Mouse (Mus musculus): ENCODE data around the gene Mylk. TPM values are rescaled to one million over a fixed set of nuclear protein-coding genes. Genes with fewer than 3 reads are reported as not detected.

The Mylk gene
- polyA plus RNA-seq, 1 experiment, result 6.3 TPM

DNA sequence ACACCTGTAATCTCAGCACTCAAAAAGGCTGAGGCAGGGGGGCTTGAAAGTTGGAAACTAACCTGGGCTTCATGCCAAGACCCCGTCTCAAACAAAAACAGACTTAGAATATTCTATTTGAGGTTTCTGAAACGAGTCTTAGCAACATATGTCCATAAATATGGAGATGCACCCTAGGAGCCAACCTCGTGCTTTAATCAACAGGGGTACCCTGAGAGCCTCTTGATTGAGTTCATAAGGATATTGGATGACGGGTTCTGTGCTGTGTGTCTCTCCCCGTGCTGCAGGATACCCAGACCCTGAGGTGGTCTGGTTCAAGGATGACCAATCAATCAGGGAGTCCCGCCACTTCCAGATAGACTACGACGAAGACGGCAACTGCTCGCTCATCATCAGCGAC lies 255.0 kb downstream of the Mylk start:
- no peak for TF ChIP-seq POLR2A (IDR thresholded peaks at IDR 0.05; ENCODE audit: borderline replicate concordance, insufficient read depth, low read length)
- TF ChIP-seq CTCF (IDR thresholded peaks at IDR 0.05; ENCODE audit: borderline replicate concordance, insufficient read depth, low read depth, low read length), result no peak
- Histone ChIP-seq H3K4me3 (replicated peaks; ENCODE audit: insufficient read depth, low read depth, low read length) (no peak overlapping the region), H3K4me1 (ENCODE audit: control insufficient read depth, insufficient read depth, low read length) (no peaks in the 10 kb centered on the region; the same call in 1 of the 2 replicates), H3K27ac (ENCODE audit: insufficient read depth, low read length) (no peak overlapping the region), H3K27me3 (ENCODE audit: control insufficient read depth, insufficient read depth, low read length) (no peaks in the 10 kb centered on the region)
- DNase-seq, result no peak
- WGBS, result 39% methylated on average over 11 of the region's 11 CpGs

DNA sequence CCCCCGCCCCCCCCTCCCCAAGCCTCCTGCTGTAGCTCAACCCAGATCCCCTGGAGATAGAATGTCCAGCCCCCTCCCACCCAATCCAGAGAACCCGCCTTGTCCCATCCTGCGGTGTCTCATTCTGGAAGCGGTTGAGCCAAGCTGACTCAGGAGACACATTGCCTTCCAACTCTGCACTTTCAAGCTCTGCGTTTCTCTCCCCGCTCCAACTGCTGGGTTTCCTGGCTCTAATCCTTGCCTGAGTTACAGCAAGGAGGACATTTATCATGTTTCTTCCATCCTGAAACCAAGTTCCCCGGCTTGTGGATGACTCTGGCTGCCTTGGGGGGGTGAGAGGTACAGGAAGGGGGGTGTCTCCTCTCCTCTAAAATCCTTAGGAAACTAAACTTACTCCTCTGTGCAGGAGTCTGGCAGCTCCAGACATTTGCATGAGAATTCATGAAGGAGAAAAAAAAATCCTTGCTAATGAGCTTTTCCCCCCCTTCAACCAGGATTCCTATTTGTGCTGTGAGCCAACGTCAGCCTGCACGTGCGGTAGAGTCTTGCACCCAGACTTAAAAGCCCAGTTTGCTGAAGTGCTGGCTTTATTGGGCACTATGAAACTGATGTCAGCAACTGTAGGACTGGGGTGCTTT lies 256.0 kb downstream of the Mylk start:
- no peak overlapping the region for H3K4me3 ChIP-seq (replicated peaks; ENCODE audit: insufficient read depth, low read depth, low read length)
- no peak for DNase-seq
- no peak for TF ChIP-seq POLR2A (IDR thresholded peaks at IDR 0.05; ENCODE audit: borderline replicate concordance, insufficient read depth, low read length)
- 4% methylated on average over 10 of the region's 10 CpGs for WGBS
- H3K27me3 ChIP-seq (ENCODE audit: control insufficient read depth, insufficient read depth, low read length), result no peaks in the 10 kb centered on the region
- H3K27ac ChIP-seq (ENCODE audit: insufficient read depth, low read length), result no peak overlapping the region
- H3K4me1 ChIP-seq (ENCODE audit: control insufficient read depth, insufficient read depth, low read length), result no peaks in the 10 kb centered on the region; the same call in 1 of the 2 replicates

DNA sequence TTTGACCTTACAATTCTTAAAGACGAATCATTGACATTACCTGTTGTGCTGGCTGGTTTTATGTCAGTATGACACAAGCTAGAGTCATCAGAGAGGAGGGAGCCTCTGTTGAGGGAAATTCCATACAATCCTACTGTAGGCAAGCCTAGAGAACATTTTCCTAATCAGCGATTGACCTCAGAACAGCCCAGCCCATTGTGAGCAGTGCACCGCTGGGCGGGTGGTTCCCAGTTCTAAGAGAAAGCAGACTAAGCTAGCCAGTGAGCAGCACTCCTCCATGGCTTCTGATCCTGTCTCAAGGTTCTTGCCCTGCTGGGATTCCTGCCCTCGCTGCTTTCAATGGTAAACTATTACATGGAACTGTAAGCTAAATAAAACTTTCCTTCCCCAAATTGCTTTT lies 259.3 kb downstream of the Mylk start:
- WGBS, result 77% methylated on average over 5 of the region's 5 CpGs
- Histone ChIP-seq H3K4me1 (ENCODE audit: control insufficient read depth, insufficient read depth, low read length) (no peaks in the 10 kb centered on the region; the same call in 1 of the 2 replicates), H3K4me3 (replicated peaks; ENCODE audit: insufficient read depth, low read depth, low read length) (no peak overlapping the region), H3K27me3 (ENCODE audit: control insufficient read depth, insufficient read depth, low read length) (no peaks in the 10 kb centered on the region), H3K27ac (ENCODE audit: insufficient read depth, low read length) (no peak overlapping the region)
- TF ChIP-seq CTCF (IDR thresholded peaks at IDR 0.05; ENCODE audit: borderline replicate concordance, insufficient read depth, low read depth, low read length), result no peak
- TF ChIP-seq POLR2A (IDR thresholded peaks at IDR 0.05; ENCODE audit: borderline replicate concordance, insufficient read depth, low read length), result no peak
- no peak for DNase-seq

DNA sequence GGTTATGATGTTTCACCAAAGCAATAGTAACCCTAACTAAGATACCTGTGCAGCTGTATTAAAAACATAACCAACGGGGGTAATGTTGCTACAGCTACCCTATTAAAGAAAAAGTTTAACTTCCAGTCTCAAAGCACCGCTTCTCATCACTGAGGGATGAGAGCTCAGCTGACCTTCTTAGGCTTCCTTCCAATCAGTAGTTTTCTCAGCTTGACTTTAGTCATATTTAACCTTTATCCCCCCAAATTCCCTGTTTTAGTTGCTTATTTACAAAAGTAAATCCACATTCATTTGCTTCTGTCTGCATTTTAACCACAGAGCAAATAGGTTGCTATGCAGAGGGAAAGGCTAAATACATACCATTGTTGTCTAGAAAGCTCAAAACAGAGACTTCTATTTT lies 259.7 kb downstream of the Mylk start:
- Histone ChIP-seq H3K27ac (ENCODE audit: insufficient read depth, low read length) (no peak overlapping the region), H3K4me1 (ENCODE audit: control insufficient read depth, insufficient read depth, low read length) (no peaks in the 10 kb centered on the region; the same call in 1 of the 2 replicates), H3K27me3 (ENCODE audit: control insufficient read depth, insufficient read depth, low read length) (no peaks in the 10 kb centered on the region), H3K4me3 (replicated peaks; ENCODE audit: insufficient read depth, low read depth, low read length) (no peak overlapping the region)
- DNase-seq, result no peak
- TF ChIP-seq CTCF (IDR thresholded peaks at IDR 0.05; ENCODE audit: borderline replicate concordance, insufficient read depth, low read depth, low read length), result no peak
- WGBS, result 87% methylated on average over 2 of the region's 2 CpGs

DNA sequence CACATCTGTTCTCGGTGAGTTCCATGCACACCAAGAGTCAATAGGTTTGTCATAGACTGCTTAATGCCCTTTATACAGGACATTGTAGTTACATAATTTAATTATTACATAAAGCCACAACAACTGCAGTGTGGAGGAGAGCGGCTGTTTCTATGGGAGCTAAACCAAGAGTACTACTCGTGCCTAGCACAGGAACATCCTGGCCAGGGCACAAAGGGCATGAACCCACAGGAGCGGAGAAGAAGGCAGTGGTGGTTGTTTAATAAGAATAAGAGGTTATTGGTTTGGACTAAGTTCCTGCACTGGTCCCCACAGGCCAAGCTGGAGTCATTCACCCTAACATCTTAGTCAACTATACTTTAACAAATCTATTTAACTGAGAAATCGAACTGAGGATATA lies 261.2 kb downstream of the Mylk start:
- DNase-seq, result no peak
- Histone ChIP-seq H3K4me3 (replicated peaks; ENCODE audit: insufficient read depth, low read depth, low read length) (no peak overlapping the region), H3K27ac (ENCODE audit: insufficient read depth, low read length) (no peak overlapping the region), H3K4me1 (ENCODE audit: control insufficient read depth, insufficient read depth, low read length) (no peaks in the 10 kb centered on the region), H3K27me3 (ENCODE audit: control insufficient read depth, insufficient read depth, low read length) (no peaks in the 10 kb centered on the region)
- no peak for TF ChIP-seq POLR2A (IDR thresholded peaks at IDR 0.05; ENCODE audit: borderline replicate concordance, insufficient read depth, low read length)
- no peak for TF ChIP-seq CTCF (IDR thresholded peaks at IDR 0.05; ENCODE audit: borderline replicate concordance, insufficient read depth, low read depth, low read length)
- 90% methylated on average over 5 of the region's 5 CpGs for WGBS

DNA sequence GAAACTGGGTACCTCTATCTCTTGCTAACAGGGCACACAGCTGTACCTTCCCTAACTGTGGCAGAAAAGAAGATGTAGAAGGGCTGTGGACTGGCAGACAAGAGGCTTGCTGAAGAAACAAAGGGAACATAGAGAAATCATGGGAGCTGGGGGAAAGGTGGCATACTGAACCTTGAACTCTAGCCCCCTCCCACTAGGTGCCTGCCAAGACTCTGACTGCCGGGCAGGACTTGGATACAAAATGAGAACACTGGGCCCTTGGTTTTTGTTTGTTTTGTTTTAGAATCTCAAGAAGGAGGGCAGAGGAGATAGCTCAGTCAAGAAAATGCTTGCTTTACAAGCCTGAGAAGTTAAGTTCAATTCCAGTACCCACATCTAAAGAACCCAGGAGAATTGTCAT lies 262.4 kb downstream of the Mylk start:
- H3K27ac ChIP-seq (ENCODE audit: insufficient read depth, low read length), result no peak overlapping the region
- TF ChIP-seq CTCF (IDR thresholded peaks at IDR 0.05; ENCODE audit: borderline replicate concordance, insufficient read depth, low read depth, low read length) (no peak), POLR2A (IDR thresholded peaks at IDR 0.05; ENCODE audit: borderline replicate concordance, insufficient read depth, low read length) (no peak)
- 53% methylated on average over 1 of the region's 1 CpGs for WGBS
- no peak for DNase-seq
- no peaks in the 10 kb centered on the region for H3K27me3 ChIP-seq (ENCODE audit: control insufficient read depth, insufficient read depth, low read length)
- H3K4me3 ChIP-seq (replicated peaks; ENCODE audit: insufficient read depth, low read depth, low read length), result no peak overlapping the region
- no peaks in the 10 kb centered on the region for H3K4me1 ChIP-seq (ENCODE audit: control insufficient read depth, insufficient read depth, low read length)

DNA sequence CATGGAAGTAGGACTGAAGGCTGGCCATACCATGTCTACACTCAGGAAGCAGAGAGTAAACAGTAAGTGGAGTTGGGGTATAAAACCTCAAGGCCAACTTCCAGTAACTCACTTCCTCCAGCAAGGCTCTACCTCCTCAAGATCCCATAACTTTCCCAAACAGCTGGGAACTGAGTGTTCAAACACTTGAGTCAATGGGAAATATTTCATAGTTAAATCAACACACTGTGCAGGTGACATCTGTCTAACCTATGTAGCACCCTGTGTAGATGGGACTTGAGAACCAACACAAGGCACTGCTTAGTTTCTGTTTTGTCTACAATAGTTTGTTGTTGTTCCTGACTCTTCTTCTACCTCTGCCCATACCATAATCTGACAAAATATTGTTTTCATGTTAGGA lies 263.4 kb downstream of the Mylk start:
- no peak for DNase-seq
- no peaks in the 10 kb centered on the region for H3K4me1 ChIP-seq (ENCODE audit: control insufficient read depth, insufficient read depth, low read length)
- no peak overlapping the region for H3K4me3 ChIP-seq (replicated peaks; ENCODE audit: insufficient read depth, low read depth, low read length)
- no peaks in the 10 kb centered on the region for H3K27me3 ChIP-seq (ENCODE audit: control insufficient read depth, insufficient read depth, low read length)
- TF ChIP-seq CTCF (IDR thresholded peaks at IDR 0.05; ENCODE audit: borderline replicate concordance, insufficient read depth, low read depth, low read length), result no peak
- TF ChIP-seq POLR2A (IDR thresholded peaks at IDR 0.05; ENCODE audit: borderline replicate concordance, insufficient read depth, low read length), result no peak
- no peak overlapping the region for H3K27ac ChIP-seq (ENCODE audit: insufficient read depth, low read length)

DNA sequence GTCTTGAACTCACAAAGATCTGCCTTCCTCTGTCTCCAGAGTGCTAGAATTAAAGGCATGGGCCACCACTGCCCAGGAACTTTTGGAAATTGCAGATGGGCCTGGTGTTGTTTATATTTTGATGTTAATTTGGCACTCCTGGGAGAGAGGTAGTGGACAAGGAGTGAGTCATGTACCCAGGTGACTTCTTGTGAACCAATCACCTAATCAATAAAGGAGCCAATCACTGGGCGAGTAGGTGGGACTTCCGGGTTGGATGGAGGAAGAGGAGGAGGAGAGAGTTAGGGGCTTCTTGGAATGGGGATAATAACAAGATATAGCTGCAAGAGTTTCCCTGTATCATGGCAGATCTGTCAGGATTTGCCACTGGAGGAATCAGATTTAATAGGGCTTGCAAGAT lies 268.5 kb downstream of the Mylk start:
- Histone ChIP-seq H3K27me3 (ENCODE audit: control insufficient read depth, insufficient read depth, low read length) (no peaks in the 10 kb centered on the region), H3K27ac (ENCODE audit: insufficient read depth, low read length) (no peak overlapping the region), H3K4me1 (ENCODE audit: control insufficient read depth, insufficient read depth, low read length) (no peaks in the 10 kb centered on the region), H3K4me3 (replicated peaks; ENCODE audit: insufficient read depth, low read depth, low read length) (no peak overlapping the region)
- 90% methylated on average over 2 of the region's 2 CpGs for WGBS
- DNase-seq, result no peak
- TF ChIP-seq POLR2A (IDR thresholded peaks at IDR 0.05; ENCODE audit: borderline replicate concordance, insufficient read depth, low read length) (no peak), CTCF (IDR thresholded peaks at IDR 0.05; ENCODE audit: borderline replicate concordance, insufficient read depth, low read depth, low read length) (no peak)

Data from cerebellum, adult 2 months (tissue).